ENCODE assay signal across 20 mouse cellular contexts in genomic region chrX:107264619-107265018, GRCm38 (mm10). TPM values are rescaled to one million over a fixed set of nuclear protein-coding genes. Genes with fewer than 3 reads are reported as not detected.
"Had no signal": no experiment of that assay in that cellular context is flagged by ENCODE, and none has a peak within 500 bp of the region (broad histone marks: within the 10 kb centered on the region; RNA-seq: fewer than 3 reads in every experiment).

No protein-coding gene starts in this region.

- H3K36me3 ChIP-seq: kidney, embryonic 15.5 days; limb, embryonic 15.5 days; liver, embryonic 13.5 days; lung, embryonic 15.5 days; midbrain, embryonic 13.5 days had no signal

- ATAC-seq: liver, postnatal 0 days; midbrain, embryonic 13.5 days had no signal

- H3K4me3 ChIP-seq: kidney, embryonic 15.5 days; left cerebral cortex, adult 2 months; limb, embryonic 15.5 days; liver, embryonic 13.5 days; lung, embryonic 15.5 days; midbrain, embryonic 13.5 days had no signal

- H3K9me3 ChIP-seq: kidney, embryonic 15.5 days; limb, embryonic 15.5 days; liver, embryonic 13.5 days; lung, embryonic 15.5 days; midbrain, embryonic 13.5 days had no signal

- DNase-seq: kidney, adult 2 months; kidney, postnatal 14 days; liver, embryonic 13.5 days; liver, postnatal 0 days; lung, postnatal 14 days; right cerebral cortex, adult 18-20 months; right cerebral cortex, postnatal 25 days; thymus, postnatal 14 days had no signal

- H3K4me1 ChIP-seq: kidney, embryonic 15.5 days; limb, embryonic 15.5 days; liver, embryonic 13.5 days; lung, embryonic 15.5 days; midbrain, embryonic 13.5 days had no signal

- H3K27me3 ChIP-seq: limb, embryonic 15.5 days; liver, embryonic 13.5 days; lung, embryonic 15.5 days; midbrain, embryonic 13.5 days had no signal

RNA-seq across cellular contexts. Expression of gene Gpr174, which starts 8.9 kb away (rescaled TPM):
- total RNA-seq: layer of hippocampus, adult 8-10 months; layer of hippocampus, postnatal 14 days; left cerebral cortex, adult 2 months; left cerebral cortex, postnatal 25 days; midbrain, postnatal 0 days had no signal
- polyA plus RNA-seq: limb, embryonic 11.5 days; macrophage; midbrain, embryonic 13.5 days; neural tube, embryonic 14.5 days had no signal
